Mouse (Mus musculus): ENCODE data around the gene C130032M10Rik.
"Not testable (repeated sequence)": the region's sequence is repeated elsewhere in the genome, so short reads cannot be mapped to it uniquely, and the experiment has no call there.

Gene C130032M10Rik

GRCm38 (mm10) chr9:114518812-114519477, 3.4 kb downstream of the C130032M10Rik start:
- no peak for DNase-seq (ENCODE audit: low spot score)

GRCm38 (mm10) chr9:114520529-114520928, 5.0 kb downstream of the C130032M10Rik start:
- not testable (repeated sequence) for DNase-seq (ENCODE audit: low spot score)

GRCm38 (mm10) chr9:114522041-114522440, 6.5 kb downstream of the C130032M10Rik start:
- no peak for DNase-seq (ENCODE audit: low spot score)

GRCm38 (mm10) chr9:114522501-114522900, 7.0 kb downstream of the C130032M10Rik start:
- no peak for DNase-seq (ENCODE audit: low spot score)

GRCm38 (mm10) chr9:114525073-114525633, 9.7 kb downstream of the C130032M10Rik start:
- DNase-seq (ENCODE audit: low spot score), result no peak

- DNase-seq (ENCODE audit: low spot score), result no peak
These were observed 10.4 kb downstream of the C130032M10Rik start for GRCm38 (mm10) chr9:114525891-114526290.

- DNase-seq (ENCODE audit: low spot score), result no peak
These were observed 11.1 kb downstream of the C130032M10Rik start for GRCm38 (mm10) chr9:114526581-114526980.

- no peak for DNase-seq (ENCODE audit: low spot score)
These were observed 11.6 kb downstream of the C130032M10Rik start for GRCm38 (mm10) chr9:114527085-114527484.

- peak; percentile 63 for DNase-seq (ENCODE audit: low spot score)
These were observed 12.6 kb downstream of the C130032M10Rik start for GRCm38 (mm10) chr9:114527992-114528679.

GRCm38 (mm10) chr9:114528680-114529048, 13.2 kb downstream of the C130032M10Rik start:
- no peak for DNase-seq (ENCODE audit: low spot score)

- no peak for DNase-seq (ENCODE audit: low spot score)
These were observed 15.8 kb downstream of the C130032M10Rik start for GRCm38 (mm10) chr9:114531276-114531675.

GRCm38 (mm10) chr9:114533848-114534247, 18.4 kb downstream of the C130032M10Rik start:
- DNase-seq (ENCODE audit: low spot score), result no peak

GRCm38 (mm10) chr9:114534747-114535517, 19.4 kb downstream of the C130032M10Rik start:
- no peak for DNase-seq (ENCODE audit: low spot score)

GRCm38 (mm10) chr9:114536628-114537027, 21.1 kb downstream of the C130032M10Rik start:
- no peak for DNase-seq (ENCODE audit: low spot score)

GRCm38 (mm10) chr9:114538996-114539563, 23.6 kb downstream of the C130032M10Rik start:
- no peak for DNase-seq (ENCODE audit: low spot score)

- DNase-seq (ENCODE audit: low spot score), result no peak
These were observed 25.8 kb downstream of the C130032M10Rik start for GRCm38 (mm10) chr9:114541279-114541741.

- DNase-seq (ENCODE audit: low spot score), result no peak
These were observed 28.6 kb downstream of the C130032M10Rik start for GRCm38 (mm10) chr9:114543882-114544753.

- peak; percentile 56 for DNase-seq (ENCODE audit: low spot score)
These were observed 29.4 kb downstream of the C130032M10Rik start for GRCm38 (mm10) chr9:114544754-114545393.

- DNase-seq (ENCODE audit: low spot score), result no peak
These were observed 31.3 kb downstream of the C130032M10Rik start for GRCm38 (mm10) chr9:114546765-114547164.

- no peak for DNase-seq (ENCODE audit: low spot score)
These were observed 32.2 kb downstream of the C130032M10Rik start for GRCm38 (mm10) chr9:114547643-114548077.
